Comparison of ENCODE assay signal across 25 mouse cellular contexts in the genomic region with DNA sequence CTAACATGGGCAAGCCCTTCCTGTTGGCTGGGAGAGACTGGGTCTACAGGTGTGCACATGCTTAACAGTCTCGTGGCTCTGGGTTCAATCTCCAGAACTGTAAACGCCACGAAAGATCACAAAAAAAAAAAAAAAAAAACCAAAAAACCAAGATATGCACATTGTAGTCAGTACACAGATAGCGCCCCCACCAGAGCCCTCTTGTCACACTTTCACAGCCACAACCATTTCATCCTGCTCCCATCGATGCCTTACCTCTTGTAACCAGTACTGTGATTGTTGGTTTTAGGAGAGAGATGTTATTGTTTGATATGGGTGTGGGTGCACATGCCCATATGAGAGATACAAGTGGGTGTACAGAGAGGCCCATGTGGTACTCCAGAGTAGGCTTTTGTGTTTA.
"Had no signal": no experiment of that assay in that cellular context is flagged by ENCODE, and none has a peak within 500 bp of the region (broad histone marks: within the 10 kb centered on the region; RNA-seq: fewer than 3 reads in every experiment).

No protein-coding gene starts in this region.

- H3K4me3 ChIP-seq: intestine, embryonic 15.5 days; layer of hippocampus, adult 2 months; limb, embryonic 12.5 days; limb, embryonic 15.5 days; liver, embryonic 15.5 days; lung, embryonic 15.5 days; midbrain, embryonic 10.5 days; midbrain, embryonic 13.5 days; myocyte; neural tube, embryonic 13.5 days had no signal

- H3K9me3 ChIP-seq: intestine, embryonic 15.5 days; limb, embryonic 12.5 days; limb, embryonic 15.5 days; liver, embryonic 15.5 days; lung, embryonic 15.5 days; midbrain, embryonic 10.5 days; midbrain, embryonic 13.5 days; neural tube, embryonic 13.5 days had no signal

- H3K27ac ChIP-seq: intestine, embryonic 15.5 days; kidney, postnatal 0 days; layer of hippocampus, adult 2 months; limb, embryonic 12.5 days; limb, embryonic 15.5 days; liver, embryonic 15.5 days; lung, embryonic 15.5 days; midbrain, embryonic 10.5 days; midbrain, embryonic 13.5 days; neural tube, embryonic 13.5 days; stomach, postnatal 0 days had no signal

- DNase-seq: kidney, adult 18-20 months; kidney, adult 9 months; kidney, postnatal 25 days; layer of hippocampus, adult 9-11 months; lung, postnatal 10 days; retina, postnatal 1 day; right cerebral cortex, postnatal 25 days; spleen, adult 18-20 months; thymus, adult 2 months; thymus, postnatal 14 days; thymus, postnatal 4 days had no signal

- H3K4me2 ChIP-seq: intestine, embryonic 15.5 days; limb, embryonic 12.5 days; limb, embryonic 15.5 days; liver, embryonic 11.5 days; liver, embryonic 15.5 days; lung, embryonic 15.5 days; midbrain, embryonic 13.5 days; neural tube, embryonic 13.5 days had no signal

- H3K9ac ChIP-seq: intestine, embryonic 15.5 days; limb, embryonic 12.5 days; limb, embryonic 15.5 days; liver, embryonic 15.5 days; lung, embryonic 15.5 days; midbrain, embryonic 13.5 days; neural tube, embryonic 13.5 days had no signal

- H3K27me3 ChIP-seq: intestine, embryonic 15.5 days; limb, embryonic 12.5 days; limb, embryonic 15.5 days; liver, embryonic 15.5 days; lung, embryonic 15.5 days; midbrain, embryonic 13.5 days; neural tube, embryonic 13.5 days had no signal

- H3K36me3 ChIP-seq: intestine, embryonic 15.5 days; limb, embryonic 12.5 days; limb, embryonic 15.5 days; liver, embryonic 15.5 days; lung, embryonic 15.5 days; midbrain, embryonic 10.5 days; midbrain, embryonic 13.5 days; neural tube, embryonic 13.5 days had no signal

- ATAC-seq: midbrain, embryonic 13.5 days; midbrain, embryonic 16.5 days had no signal

- H3K4me1 ChIP-seq: intestine, embryonic 15.5 days; liver, embryonic 15.5 days; neural tube, embryonic 13.5 days had no signal
